Mouse (Mus musculus): ENCODE data around the gene Gadd45g.
A peak's percentile ranks its signal among the peaks of the same experiment; 100 is the strongest.

DNA sequence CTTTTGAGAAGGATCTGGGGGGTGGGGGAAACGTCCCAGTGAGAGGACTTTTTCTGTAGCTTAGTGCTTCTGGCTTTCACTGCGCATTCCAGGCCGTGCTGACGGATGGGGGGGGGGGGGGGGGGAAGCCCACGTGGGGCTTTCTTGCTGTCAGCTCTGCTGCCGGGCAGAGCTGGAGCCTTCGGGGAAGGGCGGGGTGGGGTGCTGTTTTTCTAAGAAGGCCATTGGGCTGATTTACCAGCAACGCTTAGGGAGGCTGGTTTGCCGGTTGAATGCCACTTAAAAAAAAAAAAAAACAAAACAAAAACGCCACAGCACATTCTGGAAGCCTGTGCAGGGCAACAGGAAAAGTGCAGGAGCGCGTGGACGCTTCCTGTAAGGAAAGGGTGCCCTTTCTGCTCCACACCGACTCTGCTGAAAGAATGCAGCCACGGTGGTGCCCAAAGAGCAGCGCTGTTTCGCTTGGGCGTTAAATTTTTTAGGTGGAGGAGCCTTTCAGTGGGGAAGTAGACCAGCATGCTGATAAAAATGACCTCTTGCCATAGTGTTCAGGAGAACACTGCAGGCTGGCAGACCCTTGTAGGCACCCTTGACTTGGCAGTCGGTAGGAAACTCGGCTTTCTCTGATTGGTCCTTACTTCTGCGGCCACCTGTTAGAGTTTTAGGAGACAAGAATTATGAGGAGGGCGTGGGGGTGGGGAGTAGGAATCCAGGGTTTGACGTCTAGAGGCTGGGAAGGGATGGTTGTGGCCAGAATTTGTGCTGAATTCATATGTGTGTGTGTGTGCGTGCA lies 3.0 kb downstream of the Gadd45g start:
- no peak for TF ChIP-seq TCF12 (IDR thresholded peaks at IDR 0.05; ENCODE audit: insufficient read depth, poor library complexity, severe bottlenecking)
- peak; percentile 21 for TF ChIP-seq POLR2A (IDR thresholded peaks at IDR 0.05; ENCODE audit: insufficient read length, low read depth)

Measured in myocyte (in vitro differentiated cells).